Mouse (Mus musculus) erythroid progenitor cell, adult 5-6 weeks (primary cell): ENCODE measurements around the gene Ppl. TPM values are rescaled to one million over a fixed set of nuclear protein-coding genes. Genes with fewer than 3 reads are reported as not detected.
A peak's percentile ranks its signal among the peaks of the same experiment; 100 is the strongest.

ENCODE experiments used
- ATAC-seq: replicated peaks from 2 replicates; pipeline ENCODE4 v1.8.0; 2016; ENCODE audit warnings: moderate number of reproducible peaks, mild to moderate bottlenecking, moderate TSS enrichment, inconsistent platforms; ENCODE audit not compliant: poor library complexity, low FRiP score, severe bottlenecking
- total RNA-seq, 2 experiments: library from RNA; stranded (forward) in 1 of 2; stranded (reverse) in 1 of 2; fragments of 150-400 nt in 1 of 2; fragments of 186-747, 209-891 nt in 1 of 2; gene quantifications; 2 replicates each; pipeline versions ENCODE4 v1.2.3 to v1.2.4; 2015 to 2017; ENCODE audit warnings: low replicate concordance in 2 of 2

Gene Ppl
- total RNA-seq (2015; ENCODE audit: low replicate concordance) = not detected in 2 replicates
- total RNA-seq (2017; ENCODE audit: low replicate concordance) = not detected in 2 replicates

GRCm38 (mm10) chr16:5132401-5132801, at the start of gene Ppl:
Ppl (minus strand) TSS chr16:5132421.
- no peak for ATAC-seq

- ATAC-seq = no peak
These were observed 40.4 kb upstream of the Ppl start for GRCm38 (mm10) chr16:5172636-5173035.

- ATAC-seq = no peak
These were observed 36.6 kb upstream of the Ppl start for GRCm38 (mm10) chr16:5168829-5169228.

GRCm38 (mm10) chr16:5168038-5168437, 35.8 kb upstream of the Ppl start:
- ATAC-seq = no peak

GRCm38 (mm10) chr16:5164327-5164726, 32.1 kb upstream of the Ppl start:
- no peak for ATAC-seq

- no peak for ATAC-seq
These were observed 27.0 kb upstream of the Ppl start for GRCm38 (mm10) chr16:5159248-5159647.

- no peak for ATAC-seq
These were observed 24.9 kb upstream of the Ppl start for GRCm38 (mm10) chr16:5157113-5157512.

- no peak for ATAC-seq
These were observed 24.3 kb upstream of the Ppl start for GRCm38 (mm10) chr16:5156495-5156894.

GRCm38 (mm10) chr16:5155014-5155413, 22.8 kb upstream of the Ppl start:
- no peak for ATAC-seq

- ATAC-seq = no peak
These were observed 21.2 kb upstream of the Ppl start for GRCm38 (mm10) chr16:5153299-5154026.

GRCm38 (mm10) chr16:5150544-5150943, 18.3 kb upstream of the Ppl start:
- no peak for ATAC-seq

GRCm38 (mm10) chr16:5147037-5147385, 14.8 kb upstream of the Ppl start, which contains the start of gene Sec14l5:
Sec14l5 (plus strand) TSS chr16:5147109.
- ATAC-seq = no peak

GRCm38 (mm10) chr16:5146367-5147036, 14.3 kb upstream of the Ppl start:
- ATAC-seq = no peak

- 0 out of 2 replicates have a peak, but pooled peaks have one; percentile 54 for ATAC-seq
These were observed 13.3 kb upstream of the Ppl start for GRCm38 (mm10) chr16:5145570-5145969.

- no peak for ATAC-seq
These were observed 7.5 kb upstream of the Ppl start for GRCm38 (mm10) chr16:5139741-5140140.

GRCm38 (mm10) chr16:5137006-5137540, 4.9 kb upstream of the Ppl start:
- ATAC-seq = no peak

GRCm38 (mm10) chr16:5136505-5136904, 4.3 kb upstream of the Ppl start:
- no peak for ATAC-seq

GRCm38 (mm10) chr16:5135551-5136261, 3.5 kb upstream of the Ppl start:
- no peak for ATAC-seq

GRCm38 (mm10) chr16:5134623-5135330, 2.6 kb upstream of the Ppl start:
- no peak for ATAC-seq
